Mouse (Mus musculus) spleen, adult 2 months (tissue): ENCODE measurements around the gene Rpp30. TPM values are rescaled to one million over a fixed set of nuclear protein-coding genes. Genes with fewer than 3 reads are reported as not detected.

Source experiments
- DNase-seq, 2 experiments: peaks; one replicate each; pipeline versions ENCODE4 v3.0.0 to v3.0.0-alpha.2; 2012 to 2021; ENCODE audit warnings: low spot score in 2 of 2, low read depth in 1 of 2
- H3K27ac ChIP-seq: fragments of 200-500 bp; 2 replicates; pipeline ENCODE4 v1.5.1; 2012; ENCODE audit warnings: low read length, inconsistent platforms; ENCODE audit not compliant: insufficient read depth
- H3K27me3 ChIP-seq: fragments of 200-500 bp; 2 replicates; pipeline ENCODE4 v1.6.1; 2012; ENCODE audit warnings: mild to moderate bottlenecking, moderate library complexity, low read length, inconsistent platforms; ENCODE audit not compliant: control insufficient read depth, insufficient read depth
- H3K36me3 ChIP-seq: fragments of 200-500 bp; 2 replicates; pipeline ENCODE4 v1.6.1; 2012; ENCODE audit warnings: mild to moderate bottlenecking, low read length, inconsistent platforms; ENCODE audit not compliant: control insufficient read depth, insufficient read depth
- H3K4me1 ChIP-seq: fragments of 200-500 bp; 2 replicates; pipeline ENCODE4 v1.6.1; 2011; ENCODE audit warnings: inconsistent platforms; ENCODE audit not compliant: control insufficient read depth, insufficient read depth, insufficient read length
- H3K4me3 ChIP-seq: fragments of 200-500 bp; 2 replicates; pipeline ENCODE4 v1.5.1; 2011; ENCODE audit warnings: mild to moderate bottlenecking, inconsistent platforms; ENCODE audit not compliant: insufficient read depth, insufficient read length; ENCODE audit errors: extremely low read depth
- CTCF ChIP-seq: fragments of 200-500 bp; IDR thresholded peaks from 2 replicates; pipeline ENCODE4 v1.5.1; 2011; ENCODE audit warnings: mild to moderate bottlenecking, inconsistent platforms; ENCODE audit not compliant: insufficient read depth, insufficient read length, insufficient replicate concordance; ENCODE audit errors: extremely low read depth
- POLR2A ChIP-seq: fragments of 200-500 bp; IDR thresholded peaks from 2 replicates; pipeline ENCODE4 v1.6.1; 2011; ENCODE audit warnings: low read depth, low read length, inconsistent platforms
- WGBS: fragments of 180-500 bp; shearing (Covaris S2); methylation state at CpG from one replicate; pipeline ENCODE4 v1.1.7; 2018; 5-methylcytosine and 5-hydroxymethylcytosine counted together
- polyA plus RNA-seq: library from polyadenylated mRNA; depleted of rRNA; stranded (reverse); fragments of >200 nt; gene quantifications from 2 replicates; pipeline ENCODE4 v1.2.3, GENCODE M21; 2012; rRNA removed

Rpp30 gene
- 1.4 TPM in 2 replicates for polyA plus RNA-seq

- Histone ChIP-seq H3K4me1 (peaks cover 4% of the 10 kb centered on the region; the same call in 1 of the 2 replicates), H3K4me3 (peak within 1 kb of the TSS; percentile 85), H3K27me3 (no peaks in the 10 kb centered on the region), H3K27ac (no peak within 1 kb of the TSS), H3K36me3 (peaks cover 4% of the 10 kb centered on the region; the same call in 1 of the 2 replicates)
- TF ChIP-seq POLR2A, result 0 out of 2 replicates have a peak, but pooled peaks have one; percentile 24
- no peak for TF ChIP-seq CTCF
- WGBS, result 2% methylated on average over 34 of the region's 34 CpGs
- peak; percentile 69 to 81 for DNase-seq
These were observed at the start of gene Rpp30 for GRCm38 (mm10) chr19:36083262-36084225. Gene Rpp30 (plus strand): TSS chr19:36083716.

GRCm38 (mm10) chr19:36046046-36046445, 37.5 kb upstream of the Rpp30 start:
- Histone ChIP-seq H3K36me3 (no peaks in the 10 kb centered on the region), H3K27me3 (no peaks in the 10 kb centered on the region), H3K4me3 (no peak overlapping the region), H3K4me1 (no peaks in the 10 kb centered on the region), H3K27ac (no peak overlapping the region)
- 77% methylated on average over 7 of the region's 7 CpGs for WGBS
- TF ChIP-seq POLR2A, result no peak
- no peak for TF ChIP-seq CTCF
- no peak for DNase-seq

GRCm38 (mm10) chr19:36056502-36057221, 26.9 kb upstream of the Rpp30 start:
- no peak overlapping the region for H3K27ac ChIP-seq
- H3K4me3 ChIP-seq, result peak overlapping the region; percentile 14; the same call in 1 of the 2 replicates
- no peak for TF ChIP-seq CTCF
- TF ChIP-seq POLR2A, result no peak
- peaks cover 12% of the 10 kb centered on the region for H3K27me3 ChIP-seq
- H3K4me1 ChIP-seq, result peaks cover 4% of the 10 kb centered on the region; the same call in 1 of the 2 replicates
- WGBS, result 13% methylated on average over 49 of the region's 49 CpGs
- no peaks in the 10 kb centered on the region for H3K36me3 ChIP-seq
- DNase-seq, result no peak

GRCm38 (mm10) chr19:36057231-36057811, 26.2 kb upstream of the Rpp30 start, which contains the start of gene Htr7:
Gene Htr7 (minus strand): TSS chr19:36057507.
- DNase-seq, result no peak
- H3K4me3 ChIP-seq, result peak within 1 kb of the TSS; percentile 14; the same call in 1 of the 2 replicates
- no peak for TF ChIP-seq CTCF
- no peak for TF ChIP-seq POLR2A
- no peak within 1 kb of the TSS for H3K27ac ChIP-seq
- WGBS, result 6% methylated on average over 79 of the region's 86 CpGs
- H3K36me3 ChIP-seq, result no peaks in the 10 kb centered on the region
- H3K4me1 ChIP-seq, result peaks cover 4% of the 10 kb centered on the region; the same call in 1 of the 2 replicates
- peaks cover 12% of the 10 kb centered on the region for H3K27me3 ChIP-seq

- H3K27me3 ChIP-seq, result no peaks in the 10 kb centered on the region; the same call in 1 of the 2 replicates
- H3K27ac ChIP-seq, result no peak overlapping the region
- TF ChIP-seq POLR2A, result no peak
- no peak for TF ChIP-seq CTCF
- no peak overlapping the region for H3K4me3 ChIP-seq
- no peaks in the 10 kb centered on the region for H3K4me1 ChIP-seq
- no peak for DNase-seq
- WGBS, result 43% methylated on average over 2 of the region's 2 CpGs
- H3K36me3 ChIP-seq, result no peaks in the 10 kb centered on the region
These were observed 20.6 kb upstream of the Rpp30 start for GRCm38 (mm10) chr19:36062801-36063529.
